Mouse (Mus musculus) lung, embryonic 16.5 days (tissue): ENCODE results near the gene Bcas1. TPM values are rescaled to one million over a fixed set of nuclear protein-coding genes. Genes with fewer than 3 reads are reported as not detected.

Source experiments
- ATAC-seq: fragments of 200-750 bp; cut with Nextera tagmentation; 2 replicates; pipeline ENCODE4 v1.8.0; 2017; ENCODE audit warnings: low read depth, mild to moderate bottlenecking, moderate library complexity
- H3K27ac ChIP-seq: fragments of 300-500 bp; sonication (generic); 2 replicates; pipeline ENCODE4 v1.5.1; 2014; ENCODE audit warnings: mild to moderate bottlenecking, control low read depth, low read length
- H3K27me3 ChIP-seq: fragments of 300-500 bp; sonication (generic); 2 replicates; pipeline ENCODE4 v1.6.1; 2014; ENCODE audit warnings: low read depth, low read length, mixed read lengths; ENCODE audit not compliant: control insufficient read depth, insufficient read depth
- H3K36me3 ChIP-seq: fragments of 300-500 bp; sonication (generic); 2 replicates; pipeline ENCODE4 v1.6.1; 2014; ENCODE audit warnings: low read length; ENCODE audit not compliant: control insufficient read depth, insufficient read depth
- H3K4me1 ChIP-seq: fragments of 300-500 bp; sonication (generic); replicated peaks from 2 replicates; pipeline ENCODE4 v1.6.1; 2014; ENCODE audit warnings: low read length, mixed read lengths; ENCODE audit not compliant: control insufficient read depth, insufficient read depth
- H3K4me2 ChIP-seq: fragments of 300-500 bp; sonication (generic); 2 replicates; pipeline ENCODE4 v1.6.1; 2014; ENCODE audit warnings: low read depth, low read length, control low read depth
- H3K4me3 ChIP-seq: fragments of 300-500 bp; sonication (generic); 2 replicates; pipeline ENCODE4 v1.5.1; 2014; ENCODE audit warnings: mild to moderate bottlenecking, low read length, control low read depth
- H3K9ac ChIP-seq: fragments of 300-500 bp; sonication (generic); 2 replicates; pipeline ENCODE4 v1.6.1; 2014; ENCODE audit warnings: low read length, control low read depth
- H3K9me3 ChIP-seq: fragments of 300-500 bp; sonication (generic); 2 replicates; pipeline ENCODE4 v1.6.1; 2016; ENCODE audit warnings: low read length; ENCODE audit not compliant: control insufficient read depth
- WGBS: fragments of 180-500 bp; shearing (Covaris S2); extraction: QIAGEN DNeasy Blood & Tissue Kit; methylation state at CpG from one replicate; pipeline ENCODE4 v1.1.7; 2014; 5-methylcytosine and 5-hydroxymethylcytosine counted together
- polyA plus RNA-seq: library from polyadenylated mRNA; unstranded; fragments of >200 nt; fragmentation: Nextera tagmentation; extraction: Ambion mirVana; gene quantifications from 2 replicates; pipeline ENCODE4 v1.2.1, GENCODE M21; 2015

Bcas1 gene
- polyA plus RNA-seq, 1 experiment from 2014 or later, result 3.7 TPM

- H3K4me2 ChIP-seq, result no peak overlapping the region
- 76% methylated on average over 8 of the region's 8 CpGs for WGBS
- no peaks in the 10 kb centered on the region for H3K9me3 ChIP-seq
- ATAC-seq, result no peak
- H3K4me3 ChIP-seq, result no peak overlapping the region
- H3K27me3 ChIP-seq, result no peaks in the 10 kb centered on the region
- H3K36me3 ChIP-seq, result no peaks in the 10 kb centered on the region
- H3K9ac ChIP-seq, result no peak overlapping the region
- H3K4me1 ChIP-seq, result no peaks in the 10 kb centered on the region; the same call in none of the 2 replicates
- H3K27ac ChIP-seq, result no peak overlapping the region
Observed at GRCm38 (mm10) chr2:170302825-170303224, 124.8 kb downstream of the Bcas1 start.

Other genes starting within 250 kb of the Bcas1 start
- gene Pfdn4, start 68.6 kb upstream of the Bcas1 start, polyA plus RNA-seq, result 69.2 and 77.2 TPM in 2 replicates
- not detected in 2 replicates for gene Cyp24a1, start 69.3 kb upstream of the Bcas1 start, polyA plus RNA-seq
- not detected in 2 replicates for gene 4930470P17Rik, start 174.2 kb upstream of the Bcas1 start, polyA plus RNA-seq